Mouse (Mus musculus) T-helper 2 cell (primary cell): ENCODE data around the gene Ncbp2.

ENCODE experiments used
- in situ Hi-C: fragments of 300-600 bp; cut with MboI, MseI; formaldehyde crosslinking; loops from one replicate; pipeline ENCODE4 v1.15.1; 2025; ENCODE audit warnings: high pct_unique_total_duplicates

The Ncbp2 gene

GRCm38 (mm10) chr16:32009913-32010312, 61.6 kb downstream of the Ncbp2 start:
- in situ Hi-C loops, result no loop called here

- in situ Hi-C loops, result no loop called here
Observed at GRCm38 (mm10) chr16:32010330-32010729, 62.0 kb downstream of the Ncbp2 start.
